Comparison of ENCODE assay signal across 17 mouse cellular contexts in genomic region chr2:18841051-18841450, GRCm38 (mm10).
DNase-seq lines count a peak whose midpoint lies in the region.
"Had no signal": no experiment of that assay in that cellular context is flagged by ENCODE, and none has a peak within 500 bp of the region (broad histone marks: within the 10 kb centered on the region; RNA-seq: fewer than 3 reads in every experiment).

No protein-coding gene starts in this region.

- DNase-seq in frontal cortex, adult 2 months (ENCODE audit: extremely low spot score in 1 of 2, low spot score in 1 of 2), result peak; percentile 15 to 61
- DNase-seq in frontal cortex, postnatal 10 days (ENCODE audit: low spot score in 2 of 2), result no peak
- peak; percentile 31 to 47 for DNase-seq in left cerebral cortex, adult 18-20 months (ENCODE audit: low spot score in 2 of 2)
- no peak for DNase-seq in left cerebral cortex, adult 11 months (ENCODE audit: low spot score)
- DNase-seq in right cerebral cortex, adult 2 months (ENCODE audit: low spot score in 2 of 2), result peak; percentile 52 to 56
- no peak for DNase-seq in right cerebral cortex, postnatal 14 days
- DNase-seq in testis, postnatal 10 days (ENCODE audit: low spot score), result no peak
- DNase-seq: adrenal gland, adult 8-10 months; cerebellum, adult 8-10 months; cerebellum, postnatal 25 days; gastrocnemius, postnatal 14 days; heart, postnatal 14 days; kidney, adult 11 months; kidney, postnatal 14 days; liver, postnatal 0 days; lung, postnatal 36 days; thymus, postnatal 4 days had no signal

Comparison
In these comparisons a context has a peak if more than half of its experiments do, and no peak if none do; other contexts are left out.
1. DNase-seq: peak in frontal cortex, adult 2 months (2 of 2), left cerebral cortex, adult 18-20 months (2 of 2) and right cerebral cortex, adult 2 months (2 of 2); none in frontal cortex, postnatal 10 days (0 of 2), left cerebral cortex, adult 11 months (single experiment), right cerebral cortex, postnatal 14 days (single experiment) and testis, postnatal 10 days (single experiment).